Mouse (Mus musculus) thymus, adult 2 months (tissue): ENCODE measurements at regions not wholly inside any gene's neighbourhood (a gene's known extent, or its start where the extent isn't known, plus 50 kb on each side); places are given as distances from the start of the nearest gene placed in this dataset.

Source experiments
- CTCF ChIP-seq: fragments of 200-500 bp; IDR thresholded peaks from 2 replicates; pipeline ENCODE4 v1.5.1; 2012; ENCODE audit warnings: mild to moderate bottlenecking, control low read depth, low read length, moderate library complexity, borderline replicate concordance; ENCODE audit not compliant: control insufficient read depth, poor library complexity, insufficient read depth; ENCODE audit errors: extremely low read depth
- POLR2A ChIP-seq: fragments of 200-500 bp; IDR thresholded peaks from 2 replicates; pipeline ENCODE4 v1.6.1; 2012; ENCODE audit warnings: mild to moderate bottlenecking, low read length, control low read depth, moderate library complexity; ENCODE audit not compliant: control insufficient read depth, poor library complexity, insufficient read depth; ENCODE audit errors: extremely low read depth

- no peak for TF ChIP-seq CTCF
- TF ChIP-seq POLR2A = no peak
Measured at GRCm38 (mm10) chr2:10816374-10816773, 355.5 kb upstream of the Prkcq start.
